Mouse (Mus musculus): ENCODE measurements around the gene Gm10577. TPM values are rescaled to one million over a fixed set of nuclear protein-coding genes. Genes with fewer than 3 reads are reported as not detected.

Gene Gm10577
- polyA plus RNA-seq (2012; ENCODE audit: low replicate concordance) = not detected in 2 replicates

GRCm38 (mm10) chr4:101020596-101020995, at the start of gene Gm10577:
Gene Gm10577, minus strand, starts transcription at chr4:101020696.

DNA sequence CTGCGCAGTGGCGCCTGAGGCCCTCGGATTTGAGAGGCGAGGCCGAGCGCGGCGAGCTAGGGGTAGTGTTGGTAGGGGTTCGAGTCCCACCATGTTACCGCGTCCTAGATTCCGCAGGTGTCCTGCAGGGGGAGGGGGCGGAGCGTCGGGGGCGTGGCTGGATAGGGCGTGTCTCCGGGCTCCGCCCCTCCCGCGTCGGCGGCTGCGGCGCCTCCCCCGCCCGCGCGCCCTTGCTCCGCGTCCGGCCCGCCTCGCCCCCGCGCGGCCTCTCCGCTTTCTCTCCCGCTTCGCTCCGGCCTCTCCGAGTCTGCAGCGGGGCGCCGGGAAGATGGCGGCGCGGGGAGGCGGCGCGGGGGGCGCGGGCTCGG, 48.3 kb upstream of the Gm10577 start, which contains the start of gene Raver2:
Gene Raver2, plus strand, starts transcription at position 198 of the 368 bp plus-strand sequence.

Other genes with a start within 250 kb of the Gm10577 start
- gene Cachd1, start 244.0 kb downstream of the Gm10577 start, polyA plus RNA-seq (2012; ENCODE audit: low replicate concordance) = 8.3 and 36.3 TPM in 2 replicates
- 0.45 and 0.91 TPM in 2 replicates for gene Raver2, start 48.3 kb upstream of the Gm10577 start, polyA plus RNA-seq (2012; ENCODE audit: low replicate concordance)
- gene Jak1, start 244.6 kb upstream of the Gm10577 start, polyA plus RNA-seq (2012; ENCODE audit: low replicate concordance) = 325 and 526 TPM in 2 replicates